Mouse (Mus musculus): ENCODE data around the gene Pgam5. TPM values are rescaled to one million over a fixed set of nuclear protein-coding genes. Genes with fewer than 3 reads are reported as not detected.

The Pgam5 gene
- polyA plus RNA-seq, 1 experiment from 2014 or later, result 89.0 TPM

- Histone ChIP-seq H3K4me3 (no peak overlapping the region), H3K27ac (replicated peaks) (no peak overlapping the region), H3K4me2 (replicated peaks) (no peak overlapping the region), H3K9ac (replicated peaks) (no peak overlapping the region), H3K4me1 (peaks cover 11% of the 10 kb centered on the region), H3K27me3 (peaks cover 15% of the 10 kb centered on the region), H3K9me3 (no peaks in the 10 kb centered on the region), H3K36me3 (no peaks in the 10 kb centered on the region)
- no peak for ATAC-seq (ENCODE audit: low FRiP score, low read depth)
- WGBS, result 80% methylated on average over 2 of the region's 2 CpGs
These were observed 12.3 kb upstream of the Pgam5 start for GRCm38 (mm10) chr5:110281984-110282383.

GRCm38 (mm10) chr5:110276910-110277309, 7.2 kb upstream of the Pgam5 start:
- Histone ChIP-seq H3K27me3 (no peaks in the 10 kb centered on the region), H3K27ac (replicated peaks) (no peak overlapping the region), H3K4me1 (no peaks in the 10 kb centered on the region), H3K9me3 (no peaks in the 10 kb centered on the region), H3K9ac (replicated peaks) (no peak overlapping the region), H3K36me3 (no peaks in the 10 kb centered on the region), H3K4me2 (replicated peaks) (no peak overlapping the region), H3K4me3 (no peak overlapping the region)
- WGBS, result 100% methylated on average over 1 of the region's 1 CpGs
- ATAC-seq (ENCODE audit: low FRiP score, low read depth), result no peak

DNA sequence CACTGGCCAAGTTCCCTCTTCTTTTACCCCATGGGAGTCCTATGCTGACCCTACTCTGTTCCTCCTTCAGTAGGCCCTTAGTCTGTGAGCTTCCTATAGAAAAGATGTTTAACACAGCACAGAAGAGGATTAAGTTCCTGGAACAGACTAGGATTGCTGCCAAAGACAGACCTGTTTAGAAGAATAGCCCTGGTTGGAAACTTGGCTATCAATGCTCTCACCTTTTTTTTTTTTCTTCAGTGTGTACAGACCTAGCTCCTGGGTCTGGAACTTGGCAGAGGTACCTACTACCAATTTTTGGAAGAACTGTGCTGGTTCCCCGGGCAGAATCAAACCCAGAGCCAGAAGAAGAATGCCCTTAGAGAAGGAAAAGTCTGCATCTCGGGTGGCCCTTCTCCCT, 6.7 kb upstream of the Pgam5 start:
- Histone ChIP-seq H3K27me3 (no peaks in the 10 kb centered on the region), H3K4me2 (replicated peaks) (no peak overlapping the region), H3K4me1 (no peaks in the 10 kb centered on the region), H3K4me3 (no peak overlapping the region), H3K9ac (replicated peaks) (no peak overlapping the region), H3K27ac (replicated peaks) (no peak overlapping the region), H3K36me3 (no peaks in the 10 kb centered on the region), H3K9me3 (no peaks in the 10 kb centered on the region)
- 81% methylated on average over 2 of the region's 2 CpGs for WGBS
- ATAC-seq (ENCODE audit: low FRiP score, low read depth), result no peak

DNA sequence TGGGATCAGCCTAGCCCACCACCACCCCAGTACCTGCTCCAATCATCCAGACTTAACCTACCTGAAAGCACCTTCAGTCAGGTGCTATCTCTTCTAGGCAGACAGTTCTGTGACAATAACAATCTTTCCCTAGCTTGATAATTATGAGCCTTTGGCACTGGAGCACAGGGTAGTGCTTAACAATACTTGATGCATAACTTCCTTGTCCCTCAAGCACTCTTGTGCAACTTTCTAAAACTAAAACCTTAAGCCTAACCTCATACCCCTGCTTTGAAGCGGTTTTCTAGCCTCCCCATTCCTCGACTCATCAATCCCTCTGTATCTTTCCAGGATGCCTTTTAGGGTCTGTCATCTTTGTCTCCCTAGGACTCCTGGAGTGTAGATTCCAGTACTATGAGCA, 5.1 kb upstream of the Pgam5 start:
- WGBS, result 61% methylated on average over 2 of the region's 2 CpGs
- Histone ChIP-seq H3K36me3 (no peaks in the 10 kb centered on the region), H3K27ac (replicated peaks) (no peak overlapping the region), H3K4me2 (replicated peaks) (no peak overlapping the region), H3K4me1 (no peaks in the 10 kb centered on the region), H3K9me3 (no peaks in the 10 kb centered on the region), H3K4me3 (no peak overlapping the region), H3K27me3 (no peaks in the 10 kb centered on the region), H3K9ac (replicated peaks) (no peak overlapping the region)
- ATAC-seq (ENCODE audit: low FRiP score, low read depth), result no peak

GRCm38 (mm10) chr5:110274147-110274546, 4.4 kb upstream of the Pgam5 start:
- Histone ChIP-seq H3K4me2 (replicated peaks) (no peak overlapping the region), H3K27me3 (no peaks in the 10 kb centered on the region), H3K4me3 (no peak overlapping the region), H3K9me3 (no peaks in the 10 kb centered on the region), H3K4me1 (no peaks in the 10 kb centered on the region), H3K9ac (replicated peaks) (no peak overlapping the region), H3K27ac (replicated peaks) (no peak overlapping the region), H3K36me3 (no peaks in the 10 kb centered on the region)
- ATAC-seq (ENCODE audit: low FRiP score, low read depth), result no peak
- WGBS, result 86% methylated on average over 4 of the region's 4 CpGs

GRCm38 (mm10) chr5:110270242-110270641, 529 bp upstream of the Pgam5 start:
- Histone ChIP-seq H3K36me3 (peaks cover 20% of the 10 kb centered on the region), H3K4me2 (replicated peaks) (no peak overlapping the region), H3K4me1 (peaks cover 6% of the 10 kb centered on the region), H3K9ac (replicated peaks) (no peak overlapping the region), H3K4me3 (no peak overlapping the region), H3K9me3 (no peaks in the 10 kb centered on the region), H3K27me3 (no peaks in the 10 kb centered on the region), H3K27ac (replicated peaks) (no peak overlapping the region)
- ATAC-seq (ENCODE audit: low FRiP score, low read depth), result no peak
- 92% methylated on average over 6 of the region's 6 CpGs for WGBS

- peaks cover 6% of the 10 kb centered on the region for H3K4me1 ChIP-seq
- no peaks in the 10 kb centered on the region for H3K9me3 ChIP-seq
- 90% methylated on average over 4 of the region's 4 CpGs for WGBS
- ATAC-seq (ENCODE audit: low FRiP score, low read depth), result no peak
- peaks cover 40% of the 10 kb centered on the region for H3K36me3 ChIP-seq
- no peak overlapping the region for H3K4me3 ChIP-seq
- H3K27ac ChIP-seq (replicated peaks), result no peak overlapping the region
- H3K4me2 ChIP-seq (replicated peaks), result no peak overlapping the region
- H3K27me3 ChIP-seq, result no peaks in the 10 kb centered on the region
- H3K9ac ChIP-seq (replicated peaks), result no peak overlapping the region
These were observed 2.8 kb downstream of the Pgam5 start for GRCm38 (mm10) chr5:110266941-110267340.

DNA sequence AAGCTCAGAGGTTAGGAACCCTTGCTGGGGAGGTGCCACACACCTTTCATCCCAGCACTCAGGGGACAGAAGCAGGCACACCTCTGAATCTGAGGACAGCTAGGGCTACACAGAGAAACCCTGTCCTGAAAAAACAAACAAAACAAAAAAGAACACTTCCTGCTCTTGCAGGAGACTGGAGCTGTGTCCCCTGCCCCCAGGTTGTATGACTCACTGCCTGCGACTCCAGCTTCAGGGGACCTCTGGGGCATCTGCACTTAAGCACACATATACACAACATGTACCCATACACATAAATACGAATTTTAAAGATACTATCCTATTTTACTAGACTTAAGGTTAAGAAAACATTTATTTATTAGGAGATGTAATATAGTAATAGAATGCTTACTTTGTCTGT, 25.6 kb downstream of the Pgam5 start:
- H3K27ac ChIP-seq (replicated peaks), result no peak overlapping the region
- no peaks in the 10 kb centered on the region for H3K9me3 ChIP-seq
- no peak overlapping the region for H3K9ac ChIP-seq (replicated peaks)
- no peak overlapping the region for H3K4me3 ChIP-seq
- no peak overlapping the region for H3K4me2 ChIP-seq (replicated peaks)
- H3K4me1 ChIP-seq, result no peaks in the 10 kb centered on the region
- WGBS, result 87% methylated on average over 2 of the region's 2 CpGs
- H3K36me3 ChIP-seq, result peaks cover 85% of the 10 kb centered on the region
- no peak for ATAC-seq (ENCODE audit: low FRiP score, low read depth)
- H3K27me3 ChIP-seq, result no peaks in the 10 kb centered on the region

- peak overlapping the region; percentile 67; the same call in 1 of the 2 replicates for H3K4me2 ChIP-seq (replicated peaks)
These were observed 37.4 kb downstream of the Pgam5 start for GRCm38 (mm10) chr5:110232346-110232745.

DNA sequence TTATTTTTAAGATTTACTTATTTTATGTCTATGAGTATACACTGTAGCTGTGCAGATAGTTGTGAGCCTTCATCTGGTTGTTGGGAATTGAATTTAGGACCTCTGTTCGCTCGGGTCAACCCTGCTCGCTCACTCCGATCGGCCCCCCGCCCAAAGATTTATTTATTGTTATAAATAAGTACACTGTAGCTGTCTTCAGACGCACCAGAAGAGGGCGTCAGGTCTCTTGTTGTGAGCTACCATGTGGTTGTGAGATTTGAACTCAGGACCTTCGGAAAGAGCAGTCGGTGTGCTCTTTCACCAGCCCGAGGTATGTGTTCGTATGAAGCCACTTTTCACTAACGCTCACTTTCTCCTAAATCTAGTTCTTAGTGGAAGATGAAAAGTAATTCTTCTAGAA, 38.1 kb downstream of the Pgam5 start:
- no peak for ATAC-seq (ENCODE audit: low FRiP score, low read depth)
- peak overlapping the region; percentile 96 for H3K9ac ChIP-seq (replicated peaks)

More at GRCm38 (mm10) chr5:110232346-110232745, 37.4 kb downstream of the Pgam5 start:
- H3K9me3 ChIP-seq, result no peaks in the 10 kb centered on the region
- H3K36me3 ChIP-seq, result peaks cover 27% of the 10 kb centered on the region
- no peak for ATAC-seq (ENCODE audit: low FRiP score, low read depth)
- H3K9ac ChIP-seq (replicated peaks), result no peak overlapping the region; the same call in 1 of the 2 replicates
- WGBS, result 91% methylated on average over 6 of the region's 6 CpGs
- H3K4me1 ChIP-seq, result peaks cover 22% of the 10 kb centered on the region
- H3K4me3 ChIP-seq, result 0 out of 2 replicates have a peak overlapping the region, but pooled peaks have one; percentile 96
- H3K27me3 ChIP-seq, result no peaks in the 10 kb centered on the region
- H3K27ac ChIP-seq (replicated peaks), result no peak overlapping the region

GRCm38 (mm10) chr5:110230780-110231461, 38.8 kb downstream of the Pgam5 start, which contains the start of gene Ankle2:
Ankle2 (plus strand) TSS chr5:110231004.
- WGBS, result under 1% methylated on average over 81 of the region's 81 CpGs
- H3K4me2 ChIP-seq (replicated peaks), result peak within 1 kb of the TSS; percentile 67
- H3K36me3 ChIP-seq, result peaks cover 18% of the 10 kb centered on the region
- peak within 1 kb of the TSS; percentile 96 for H3K27ac ChIP-seq (replicated peaks)
- H3K9ac ChIP-seq (replicated peaks), result peak within 1 kb of the TSS; percentile 96
- H3K4me3 ChIP-seq, result peak within 1 kb of the TSS; percentile 96
- H3K9me3 ChIP-seq, result no peaks in the 10 kb centered on the region
- peaks cover 22% of the 10 kb centered on the region for H3K4me1 ChIP-seq
- peak; percentile 97 for ATAC-seq (ENCODE audit: low FRiP score, low read depth)
- H3K27me3 ChIP-seq, result no peaks in the 10 kb centered on the region

More for the DNA sequence above, 38.1 kb downstream of the Pgam5 start:
- Histone ChIP-seq H3K4me3 (peak overlapping the region; percentile 96), H3K27me3 (no peaks in the 10 kb centered on the region), H3K9me3 (no peaks in the 10 kb centered on the region), H3K4me2 (replicated peaks) (peak overlapping the region; percentile 67), H3K27ac (replicated peaks) (no peak overlapping the region), H3K4me1 (peaks cover 22% of the 10 kb centered on the region), H3K36me3 (peaks cover 26% of the 10 kb centered on the region)
- WGBS, result 49% methylated on average over 13 of the region's 13 CpGs

DNA sequence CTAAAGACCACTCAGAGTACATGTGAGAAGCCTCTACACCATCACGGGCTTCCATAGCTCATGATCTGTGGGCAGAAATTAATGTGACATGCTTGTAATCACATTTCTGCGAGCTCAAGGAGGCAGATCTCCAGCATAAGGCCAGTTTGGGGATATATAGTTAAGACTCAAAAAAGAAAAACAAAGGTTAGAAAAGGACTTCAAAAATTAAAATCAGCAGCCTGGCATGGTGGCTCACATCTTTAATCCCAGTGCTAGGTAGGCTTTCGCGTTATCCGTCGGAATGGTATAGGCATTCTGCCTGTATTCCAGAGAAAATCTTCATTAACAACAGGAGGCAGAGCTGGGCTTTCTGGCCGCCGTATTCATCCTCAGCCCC, 39.3 kb downstream of the Pgam5 start:
- Histone ChIP-seq H3K9ac (replicated peaks) (peak overlapping the region; percentile 96), H3K4me2 (replicated peaks) (peak overlapping the region; percentile 67), H3K27ac (replicated peaks) (peak overlapping the region; percentile 96), H3K36me3 (peaks cover 16% of the 10 kb centered on the region), H3K27me3 (no peaks in the 10 kb centered on the region), H3K9me3 (no peaks in the 10 kb centered on the region), H3K4me3 (peak overlapping the region; percentile 96), H3K4me1 (peaks cover 22% of the 10 kb centered on the region)
- WGBS, result 8% methylated on average over 8 of the region's 8 CpGs
- ATAC-seq (ENCODE audit: low FRiP score, low read depth), result peak; percentile 23; the same call in 1 of the 2 replicates
